Mouse (Mus musculus) frontal cortex, postnatal 36 days (tissue): ENCODE measurements around the gene Myh7.
"Not testable (repeated sequence)": the region's sequence is repeated elsewhere in the genome, so short reads cannot be mapped to it uniquely, and the experiment has no call there.

Experiments
- DNase-seq, 2 experiments: peaks; one replicate each; pipeline ENCODE4 v3.0.0; 2022; ENCODE audit warnings: low spot score in 2 of 2

Myh7 gene

DNA sequence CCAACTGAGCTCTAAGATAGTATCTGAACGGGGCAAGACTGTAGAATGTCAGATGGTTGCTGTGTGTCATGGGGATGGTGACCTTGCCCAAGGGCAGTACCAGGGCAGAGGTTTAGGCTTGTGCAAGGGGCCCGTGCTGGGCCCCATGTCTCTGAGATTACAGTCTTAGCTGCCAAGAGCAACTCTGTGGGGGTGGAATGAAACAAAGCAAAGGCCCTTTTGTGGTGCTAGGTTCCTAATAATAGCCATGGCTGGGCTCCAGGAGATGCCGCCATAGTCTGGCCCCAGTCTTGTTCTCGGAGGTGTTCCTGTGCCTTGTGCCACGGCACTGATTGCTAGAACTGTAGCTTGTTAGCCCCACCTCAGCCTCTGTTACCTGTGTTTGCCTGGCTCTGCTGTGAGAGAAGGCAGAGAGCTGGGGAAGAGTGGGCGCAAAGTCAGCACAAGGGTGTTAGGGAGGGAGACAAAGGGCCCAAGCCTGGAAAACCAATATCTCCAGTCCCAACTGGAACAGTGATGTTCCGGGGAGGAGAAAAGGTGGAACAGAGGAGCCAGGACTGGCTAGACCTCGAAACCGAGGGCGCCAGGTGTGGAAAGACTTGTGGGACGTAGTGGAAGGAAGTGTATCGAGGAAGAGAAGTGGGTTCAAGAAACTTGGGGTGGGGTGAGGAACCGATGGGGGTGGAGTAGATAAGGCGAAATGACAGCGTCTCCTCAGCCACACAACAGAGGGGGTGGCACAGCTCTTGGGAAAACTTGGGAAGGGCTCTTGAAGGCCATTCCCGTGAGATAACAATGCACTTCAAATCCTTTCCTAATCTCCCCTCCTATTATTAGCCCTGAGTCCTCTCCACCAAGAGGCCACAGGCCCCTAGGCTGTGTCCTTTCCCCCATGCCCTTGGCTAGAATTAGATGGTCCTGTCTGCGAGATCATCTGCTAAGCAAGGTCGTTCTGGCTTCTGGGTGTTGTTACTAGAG is 9.7 kb upstream of the Myh7 start:
- no peak for DNase-seq

DNA sequence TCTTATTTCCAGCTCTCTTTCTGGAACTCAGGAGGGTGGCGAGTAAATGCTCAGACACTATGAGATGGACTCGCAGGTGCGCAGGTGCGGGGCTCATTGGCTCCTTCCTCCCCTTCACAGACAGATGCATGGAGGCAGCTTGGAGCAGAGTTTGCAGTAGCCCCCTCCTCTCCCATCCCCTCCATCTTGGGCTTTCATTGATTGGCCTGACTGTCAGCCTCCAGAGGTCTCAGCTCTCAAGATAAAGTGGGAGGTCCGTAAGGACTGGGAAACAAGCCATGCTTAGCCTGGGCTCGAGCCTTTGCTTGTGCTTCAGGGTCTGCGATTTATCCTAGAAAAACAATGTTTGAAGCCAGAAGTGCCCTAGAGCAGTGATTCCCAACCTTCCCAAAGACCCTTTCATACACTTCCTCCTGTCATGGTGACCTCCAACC is 8.3 kb upstream of the Myh7 start:
- DNase-seq: no peak

- DNase-seq: no peak
These were observed 7.7 kb upstream of the Myh7 start for GRCm38 (mm10) chr14:55001938-55002686.

DNA sequence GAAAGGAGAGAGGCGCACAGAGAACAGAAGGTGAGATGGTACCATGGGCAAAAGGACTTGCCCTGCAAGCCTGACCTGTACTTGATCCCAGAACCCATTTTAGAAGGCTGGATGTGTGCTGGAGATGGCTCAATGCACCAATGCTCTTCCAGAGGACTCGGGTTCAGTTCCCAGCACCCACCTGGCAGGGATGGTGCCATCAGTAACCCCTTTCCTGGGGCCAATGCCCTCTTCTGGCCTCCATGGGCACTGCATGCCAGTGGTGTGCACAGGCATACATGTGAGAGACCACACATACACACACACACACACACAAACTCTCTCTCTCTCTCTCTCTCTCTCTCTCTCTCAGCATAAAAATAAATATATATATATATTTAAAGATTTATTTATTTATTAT is 7.0 kb upstream of the Myh7 start:
- DNase-seq: no peak

GRCm38 (mm10) chr14:55000814-55001213 is 6.4 kb upstream of the Myh7 start:
- DNase-seq: no peak

GRCm38 (mm10) chr14:54999868-55000267 is 5.4 kb upstream of the Myh7 start:
- not testable (repeated sequence) for DNase-seq

GRCm38 (mm10) chr14:54998680-54999079 is 4.3 kb upstream of the Myh7 start:
- DNase-seq: no peak

DNA sequence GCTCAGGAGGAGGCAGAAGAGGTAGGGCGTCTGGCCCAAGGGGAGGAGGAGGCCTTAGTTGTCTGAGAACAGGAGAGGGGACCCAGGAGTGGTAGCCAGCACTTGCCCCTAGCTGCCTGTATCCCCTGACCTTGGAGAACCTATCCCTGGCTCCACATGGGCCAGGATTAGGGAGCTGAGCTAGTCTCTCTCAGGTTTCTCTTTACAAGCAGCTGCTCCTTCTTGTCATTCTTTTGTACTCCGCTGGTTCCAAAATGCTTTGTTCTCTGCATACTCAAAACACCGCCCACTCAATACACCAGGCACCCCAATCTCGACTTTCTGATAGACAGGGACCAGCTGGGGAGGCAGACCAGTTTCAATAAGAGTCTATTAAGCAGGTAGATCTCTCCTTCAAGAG is 2.9 kb upstream of the Myh7 start:
- no peak for DNase-seq

GRCm38 (mm10) chr14:54996793-54997192 is 2.4 kb upstream of the Myh7 start:
- no peak for DNase-seq

DNA sequence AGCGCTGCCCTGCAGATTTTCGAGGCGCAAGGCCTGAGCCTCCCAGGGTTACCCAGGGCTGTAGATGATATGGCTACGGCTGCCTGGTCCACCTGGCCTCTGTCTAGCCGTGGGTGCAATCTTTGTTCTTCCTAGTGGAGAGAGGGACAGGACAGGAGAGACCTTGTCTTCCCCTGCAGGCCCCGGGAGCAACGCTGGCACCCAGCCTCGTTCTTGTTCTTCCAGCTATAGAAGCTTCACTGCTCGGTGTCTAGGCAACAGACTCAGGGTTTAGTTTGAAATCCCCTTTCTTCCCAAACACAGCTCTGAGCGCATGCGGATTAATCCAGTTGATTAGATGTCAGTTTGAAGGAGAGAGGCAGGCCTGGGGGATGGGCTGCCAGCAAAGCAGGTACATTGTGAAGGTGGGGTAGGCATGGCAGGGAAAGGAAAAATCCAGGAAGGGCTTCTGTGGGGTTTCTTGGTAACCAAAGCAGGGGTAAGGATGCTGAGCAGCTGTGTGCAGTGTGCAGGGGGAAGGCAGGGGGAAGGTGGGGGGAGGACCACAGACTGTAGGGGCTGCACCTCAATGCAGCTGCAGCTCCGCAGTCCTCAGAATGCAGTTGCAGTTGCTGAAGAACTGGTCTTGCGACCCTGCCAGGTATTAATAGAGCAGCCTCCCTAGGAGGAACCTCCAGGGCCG is 1.2 kb upstream of the Myh7 start:
- DNase-seq: peak; percentile 34 to 42

DNA sequence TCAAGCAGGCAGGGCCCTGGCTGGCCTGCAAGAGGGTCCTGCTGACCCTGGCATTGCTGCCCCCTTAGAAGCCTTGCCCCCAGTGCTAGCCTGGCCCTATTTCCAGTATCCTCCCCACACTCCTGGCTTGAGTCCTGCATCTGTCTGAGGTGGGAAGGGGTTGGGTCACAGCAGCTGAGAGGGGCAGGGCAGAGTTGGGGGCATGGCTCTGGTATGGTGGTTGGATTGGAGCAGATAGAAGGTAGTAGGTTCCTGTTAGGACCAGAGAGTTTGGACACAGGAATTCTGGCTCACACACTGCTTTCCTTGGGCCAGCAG is 402 bp upstream of the Myh7 start:
- no peak for DNase-seq

DNA sequence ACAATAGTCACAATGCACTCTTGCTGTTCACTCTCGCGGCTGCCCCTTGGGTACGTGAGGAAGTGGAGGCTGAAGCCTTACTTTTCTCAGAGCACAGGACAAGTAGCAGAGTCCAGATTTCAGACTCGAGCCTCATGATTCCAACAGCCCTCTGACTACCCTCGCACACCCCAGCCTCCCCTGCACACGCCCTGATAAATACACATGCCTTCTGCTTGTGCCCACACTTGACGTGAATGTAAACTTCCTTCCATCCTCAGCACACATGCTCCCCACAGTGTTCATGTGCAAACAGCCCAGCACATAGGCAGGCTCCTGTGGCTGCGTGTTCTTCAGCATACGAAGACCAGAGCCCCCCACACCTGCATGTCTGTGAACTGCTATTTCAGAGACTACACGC is 790 bp downstream of the Myh7 start:
- no peak for DNase-seq

- DNase-seq: no peak
These were observed 2.2 kb downstream of the Myh7 start for GRCm38 (mm10) chr14:54992196-54992595.

- no peak for DNase-seq
These were observed 4.5 kb downstream of the Myh7 start for GRCm38 (mm10) chr14:54989886-54990441.

DNA sequence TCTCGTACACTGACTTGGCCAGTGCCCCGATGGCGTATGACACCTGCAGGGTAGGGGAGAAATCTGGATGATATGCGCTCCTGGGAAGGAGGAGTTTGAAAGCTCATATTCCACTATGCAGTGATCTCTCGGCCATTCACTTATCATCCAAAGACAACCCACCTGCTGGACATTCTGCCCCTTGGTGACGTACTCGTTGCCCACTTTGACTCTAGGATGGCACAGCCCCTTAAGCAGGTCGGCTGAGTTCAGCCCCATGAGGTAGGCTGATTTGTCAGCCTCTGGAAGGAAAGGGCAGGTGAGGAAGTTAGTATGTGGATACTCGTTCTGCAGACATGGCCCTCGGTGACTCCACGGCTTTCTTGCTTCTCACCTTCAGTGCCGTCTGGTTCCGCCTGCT is 5.5 kb downstream of the Myh7 start:
- DNase-seq: no peak

GRCm38 (mm10) chr14:54988350-54988874 is 6.0 kb downstream of the Myh7 start:
- DNase-seq: not testable (repeated sequence)

- no peak for DNase-seq
These were observed 12.5 kb downstream of the Myh7 start for GRCm38 (mm10) chr14:54981934-54982333.

DNA sequence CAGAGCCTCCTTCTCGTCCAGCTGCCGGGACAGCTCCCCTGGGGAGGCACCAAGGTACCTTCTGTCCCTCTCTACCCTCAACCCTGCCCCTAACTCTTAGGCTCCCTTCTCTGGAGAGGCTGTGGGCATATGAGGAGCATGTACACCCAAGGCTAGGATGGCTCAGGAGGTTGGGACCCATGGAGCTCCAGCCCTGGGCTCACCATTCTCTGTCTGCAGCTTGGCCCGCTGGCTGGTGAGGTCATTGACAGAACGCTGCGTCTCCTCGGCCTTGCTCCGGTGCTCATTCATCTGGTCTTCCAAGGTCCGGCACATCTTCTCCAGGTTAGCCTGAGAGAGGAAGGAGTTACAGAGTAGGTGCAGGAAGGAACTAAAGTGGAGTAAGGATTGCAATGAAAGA is 15.8 kb downstream of the Myh7 start:
- DNase-seq: no peak

DNA sequence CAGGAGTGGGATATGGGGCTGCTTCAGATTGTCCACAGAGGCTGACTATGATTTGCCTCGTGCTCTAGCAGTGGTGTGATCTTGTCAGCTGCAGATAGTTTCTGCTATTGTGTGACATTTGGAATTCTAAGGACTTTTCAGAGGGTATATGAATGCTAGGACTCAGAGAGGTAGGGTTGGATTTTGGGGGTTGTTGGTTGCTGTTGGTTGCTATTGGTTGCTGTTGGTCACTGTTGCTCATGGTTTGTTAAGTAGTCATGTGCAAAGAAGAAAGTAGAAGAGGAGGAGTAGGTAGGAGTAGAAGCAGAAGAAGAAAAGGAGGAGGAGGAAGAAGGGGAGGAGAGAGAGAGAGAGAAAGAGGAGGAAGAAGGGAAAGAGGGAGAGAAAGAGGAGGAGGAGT is 17.8 kb downstream of the Myh7 start, which contains the start of gene Gm17428:
Gene Gm17428, plus strand, starts transcription at position 301 of the 400 bp plus-strand sequence.
- no peak for DNase-seq

GRCm38 (mm10) chr14:54974068-54974791 is 20.2 kb downstream of the Myh7 start:
- peak in 1 of 2 experiments; percentile 21 for DNase-seq

- DNase-seq: not testable (repeated sequence)
These were observed 21.6 kb downstream of the Myh7 start for GRCm38 (mm10) chr14:54972786-54973185.
